Mouse (Mus musculus) embryonic fibroblast, embryonic 13.5 days (primary cell): ENCODE data around the gene Wfdc8. TPM values are rescaled to one million over a fixed set of nuclear protein-coding genes. Genes with fewer than 3 reads are reported as not detected.

Experiments
- H3K27ac ChIP-seq: 2 replicates; pipeline ENCODE4 v1.5.1; 2012; ENCODE audit warnings: low read length, control low read depth, inconsistent platforms; ENCODE audit not compliant: insufficient read depth
- H3K4me1 ChIP-seq: 2 replicates; pipeline ENCODE4 v1.6.1; 2011; ENCODE audit warnings: low read length; ENCODE audit not compliant: control insufficient read depth, insufficient read depth
- H3K4me3 ChIP-seq: 2 replicates; pipeline ENCODE4 v1.5.1; 2011; ENCODE audit warnings: mild to moderate bottlenecking, control low read depth, low read length; ENCODE audit not compliant: insufficient read depth
- CTCF ChIP-seq: IDR thresholded peaks from 2 replicates; pipeline ENCODE4 v1.5.1; 2011; ENCODE audit warnings: mild to moderate bottlenecking, control low read depth, low read length, moderate library complexity, borderline replicate concordance; ENCODE audit not compliant: insufficient read depth
- POLR2A ChIP-seq: IDR thresholded peaks from 2 replicates; pipeline ENCODE4 v1.6.1; 2011; ENCODE audit warnings: low read depth, mild to moderate bottlenecking, control low read depth, low read length, moderate library complexity
- polyA plus RNA-seq: library from polyadenylated mRNA; stranded (reverse); fragments of >200 nt; gene quantifications from 2 replicates; pipeline ENCODE4 v1.2.4, GENCODE M21; 2011; ENCODE audit warnings: low read depth; ENCODE audit not compliant: missing spikeins, insufficient read length

Gene Wfdc8
- polyA plus RNA-seq, 1 experiment, result not detected

- no peak for TF ChIP-seq POLR2A
- no peak for TF ChIP-seq CTCF
- no peak overlapping the region for H3K27ac ChIP-seq
- H3K4me3 ChIP-seq, result no peak overlapping the region
- peaks cover 6% of the 10 kb centered on the region; the same call in 1 of the 2 replicates for H3K4me1 ChIP-seq
Measured at GRCm38 (mm10) chr2:164549338-164549737, 64.1 kb downstream of the Wfdc8 start.

Other genes with a start within 250 kb of the Wfdc8 start
- gene Slpi, start 224.5 kb downstream of the Wfdc8 start, polyA plus RNA-seq, result 0.90 TPM in 1 of 2 replicates, not detected in the other
- gene Rbpjl, start 210.5 kb downstream of the Wfdc8 start, polyA plus RNA-seq, result not detected in 2 replicates
- gene Matn4, start 208.5 kb downstream of the Wfdc8 start, polyA plus RNA-seq, result 0.18 and 3.1 TPM in 2 replicates
- 242 and 248 TPM in 2 replicates for gene Sdc4, start 169.7 kb downstream of the Wfdc8 start, polyA plus RNA-seq
- gene Sys1, start 156.7 kb downstream of the Wfdc8 start, polyA plus RNA-seq, result 23.1 and 23.6 TPM in 2 replicates
- gene Gm20458, start 152.7 kb downstream of the Wfdc8 start, polyA plus RNA-seq, result 4.1 and 5.8 TPM in 2 replicates
- gene Trp53tg5, start 139.9 kb downstream of the Wfdc8 start, polyA plus RNA-seq, result not detected in 2 replicates
- gene Dbndd2, start 127.5 kb downstream of the Wfdc8 start, polyA plus RNA-seq, result 13.8 and 19.0 TPM in 2 replicates
- gene Pigt, start 116.1 kb downstream of the Wfdc8 start, polyA plus RNA-seq, result 59.6 and 66.3 TPM in 2 replicates
- gene Wfdc2, start 51.2 kb downstream of the Wfdc8 start, polyA plus RNA-seq, result not detected in 2 replicates
- gene Spint3, start 40.2 kb downstream of the Wfdc8 start, polyA plus RNA-seq, result not detected in 2 replicates
- not detected in 2 replicates for gene Wfdc6a, start 28.2 kb downstream of the Wfdc8 start, polyA plus RNA-seq
- gene Eppin, start 20.0 kb downstream of the Wfdc8 start, polyA plus RNA-seq, result not detected in 2 replicates
- gene Wfdc6b, start 104 bp downstream of the Wfdc8 start, polyA plus RNA-seq, result not detected in 2 replicates
- not detected in 2 replicates for gene Wfdc16, start 25.2 kb upstream of the Wfdc8 start, polyA plus RNA-seq
- gene Wfdc10, start 42.4 kb upstream of the Wfdc8 start, polyA plus RNA-seq, result not detected in 2 replicates
- not detected in 2 replicates for gene Wfdc9, start 43.0 kb upstream of the Wfdc8 start, polyA plus RNA-seq
- gene Wfdc11, start 60.5 kb upstream of the Wfdc8 start, polyA plus RNA-seq, result not detected in 2 replicates
- not detected in 2 replicates for gene Wfdc13, start 71.5 kb upstream of the Wfdc8 start, polyA plus RNA-seq
- not detected in 2 replicates for gene Spint4, start 84.9 kb upstream of the Wfdc8 start, polyA plus RNA-seq
- not detected in 2 replicates for gene Spint5, start 101.7 kb upstream of the Wfdc8 start, polyA plus RNA-seq
- gene Wfdc3, start 132.3 kb upstream of the Wfdc8 start, polyA plus RNA-seq, result not detected in 2 replicates
- gene Dnttip1, start 132.4 kb upstream of the Wfdc8 start, polyA plus RNA-seq, result 28.7 and 30.8 TPM in 2 replicates
- 101 and 146 TPM in 2 replicates for gene Ube2c, start 156.3 kb upstream of the Wfdc8 start, polyA plus RNA-seq
- not detected in 2 replicates for gene Tnnc2, start 166.3 kb upstream of the Wfdc8 start, polyA plus RNA-seq
- 14.4 and 18.2 TPM in 2 replicates for gene Snx21, start 172.2 kb upstream of the Wfdc8 start, polyA plus RNA-seq
- 12.1 and 13.5 TPM in 2 replicates for gene Acot8, start 191.3 kb upstream of the Wfdc8 start, polyA plus RNA-seq
- 3.7 and 4.1 TPM in 2 replicates for gene Zswim3, start 191.5 kb upstream of the Wfdc8 start, polyA plus RNA-seq
- gene Zswim1, start 209.1 kb upstream of the Wfdc8 start, polyA plus RNA-seq, result 10.1 and 12.5 TPM in 2 replicates
- gene Spata25, start 214.9 kb upstream of the Wfdc8 start, polyA plus RNA-seq, result not detected in 2 replicates
- gene Ctsa, start 219.2 kb upstream of the Wfdc8 start, polyA plus RNA-seq, result 250 and 288 TPM in 2 replicates
- gene Neurl2, start 219.8 kb upstream of the Wfdc8 start, polyA plus RNA-seq, result 5.0 and 7.4 TPM in 2 replicates
- 26.5 and 39.5 TPM in 2 replicates for gene Pltp, start 244.1 kb upstream of the Wfdc8 start, polyA plus RNA-seq